Mouse (Mus musculus) embryonic fibroblast, embryonic 13.5 days (primary cell): Measurements from ENCODE around the gene Nup153.

Source experiments
- CTCF ChIP-seq: IDR thresholded peaks from 2 replicates; pipeline ENCODE4 v1.5.1; 2011; ENCODE audit warnings: mild to moderate bottlenecking, control low read depth, low read length, moderate library complexity, borderline replicate concordance; ENCODE audit not compliant: insufficient read depth
- POLR2A ChIP-seq: IDR thresholded peaks from 2 replicates; pipeline ENCODE4 v1.6.1; 2011; ENCODE audit warnings: low read depth, mild to moderate bottlenecking, control low read depth, low read length, moderate library complexity

- TF ChIP-seq POLR2A (no peak), CTCF (no peak)
These were observed 503 bp downstream of the Nup153 start for GRCm38 (mm10) chr13:46727038-46727836.
